Mouse (Mus musculus) bone marrow macrophage, adult 2 months (primary cell): ENCODE measurements around the gene Slc10a1.

Experiments
- CTCF ChIP-seq: IDR thresholded peaks from 2 replicates; pipeline ENCODE4 v1.5.1; 2012; ENCODE audit warnings: low read depth, mild to moderate bottlenecking, low read length, moderate library complexity
- POLR2A ChIP-seq: IDR thresholded peaks from 2 replicates; pipeline ENCODE4 v1.6.1; 2012; ENCODE audit warnings: mild to moderate bottlenecking, low read depth, low read length, borderline replicate concordance

GRCm38 (mm10) chr12:80993773-80994172, 25.3 kb upstream of the Slc10a1 start:
- TF ChIP-seq CTCF (no peak), POLR2A (no peak)
